Mouse (Mus musculus) midbrain, postnatal 0 days (tissue): Measurements from ENCODE around the gene Cacna1c. TPM values are rescaled to one million over a fixed set of nuclear protein-coding genes. Genes with fewer than 3 reads are reported as not detected.

ENCODE experiments used
- ATAC-seq: fragments of 200-750 bp; cut with Nextera tagmentation; 2 replicates; pipeline ENCODE4 v1.8.0; 2017; ENCODE audit warnings: moderate number of reproducible peaks, mild to moderate bottlenecking, moderate TSS enrichment, moderate library complexity; ENCODE audit not compliant: low FRiP score
- DNase-seq: peaks from one replicate; pipeline ENCODE4 v3.0.0-alpha.2; 2015; ENCODE audit warnings: low spot score
- H3K27ac ChIP-seq: fragments of 300-500 bp; sonication (generic); 2 replicates; pipeline ENCODE4 v1.5.1; 2014; ENCODE audit warnings: low read depth, mild to moderate bottlenecking, low read length, mixed read lengths
- H3K27me3 ChIP-seq: fragments of 300-500 bp; sonication (generic); 2 replicates; pipeline ENCODE4 v1.6.1; 2014; ENCODE audit warnings: low read length, control low read depth, mixed read lengths; ENCODE audit not compliant: insufficient read depth
- H3K36me3 ChIP-seq: fragments of 300-500 bp; sonication (generic); 2 replicates; pipeline ENCODE4 v1.6.1; 2014; ENCODE audit warnings: low read length, control low read depth, mixed read lengths; ENCODE audit not compliant: insufficient read depth
- H3K4me1 ChIP-seq: fragments of 300-500 bp; sonication (generic); 2 replicates; pipeline ENCODE4 v1.6.1; 2014; ENCODE audit warnings: mild to moderate bottlenecking, control low read depth, antibody characterized with exemption, low read length, mixed read lengths; ENCODE audit not compliant: insufficient read depth
- H3K4me2 ChIP-seq: fragments of 300-500 bp; sonication (generic); 2 replicates; pipeline ENCODE4 v1.6.1; 2014; ENCODE audit warnings: low read depth, mild to moderate bottlenecking, low read length, mixed read lengths; ENCODE audit not compliant: poor library complexity, severe bottlenecking
- H3K4me3 ChIP-seq: fragments of 300-500 bp; sonication (generic); 2 replicates; pipeline ENCODE4 v1.5.1; 2014; ENCODE audit warnings: low read depth, mild to moderate bottlenecking, low read length, moderate library complexity
- H3K9ac ChIP-seq: fragments of 300-500 bp; sonication (generic); replicated peaks from 2 replicates; pipeline ENCODE4 v1.6.1; 2014; ENCODE audit warnings: mild to moderate bottlenecking, low read length, moderate library complexity, mixed read lengths; ENCODE audit not compliant: poor library complexity, severe bottlenecking
- H3K9me3 ChIP-seq: fragments of 300-500 bp; sonication (generic); 2 replicates; pipeline ENCODE4 v1.6.1; 2016; ENCODE audit warnings: low read length, control low read depth
- CTCF ChIP-seq: IDR thresholded peaks from 2 replicates; pipeline ENCODE4 v1.5.1; 2016; ENCODE audit warnings: antibody characterized with exemption, mild to moderate bottlenecking
- WGBS: fragments of 180-500 bp; shearing (Covaris S2); extraction: QIAGEN DNeasy Blood & Tissue Kit; methylation state at CpG from one replicate; pipeline ENCODE4 v1.1.7; 2014; 5-methylcytosine and 5-hydroxymethylcytosine counted together
- polyA plus RNA-seq: library from polyadenylated mRNA; unstranded; fragments of >200 nt; fragmentation: Nextera tagmentation; extraction: Ambion mirVana; gene quantifications from 2 replicates; pipeline ENCODE4 v1.2.1, GENCODE M21; 2015
- total RNA-seq: library from RNA; depleted of rRNA; stranded (reverse); fragments of >200 nt; gene quantifications from 2 replicates; pipeline ENCODE4 v1.2.3, GENCODE M21; 2014; rRNA removed

Cacna1c gene
- total RNA-seq, result 33.9 and 44.3 TPM in 2 replicates
- polyA plus RNA-seq, result 3.2 and 4.9 TPM in 2 replicates

DNA sequence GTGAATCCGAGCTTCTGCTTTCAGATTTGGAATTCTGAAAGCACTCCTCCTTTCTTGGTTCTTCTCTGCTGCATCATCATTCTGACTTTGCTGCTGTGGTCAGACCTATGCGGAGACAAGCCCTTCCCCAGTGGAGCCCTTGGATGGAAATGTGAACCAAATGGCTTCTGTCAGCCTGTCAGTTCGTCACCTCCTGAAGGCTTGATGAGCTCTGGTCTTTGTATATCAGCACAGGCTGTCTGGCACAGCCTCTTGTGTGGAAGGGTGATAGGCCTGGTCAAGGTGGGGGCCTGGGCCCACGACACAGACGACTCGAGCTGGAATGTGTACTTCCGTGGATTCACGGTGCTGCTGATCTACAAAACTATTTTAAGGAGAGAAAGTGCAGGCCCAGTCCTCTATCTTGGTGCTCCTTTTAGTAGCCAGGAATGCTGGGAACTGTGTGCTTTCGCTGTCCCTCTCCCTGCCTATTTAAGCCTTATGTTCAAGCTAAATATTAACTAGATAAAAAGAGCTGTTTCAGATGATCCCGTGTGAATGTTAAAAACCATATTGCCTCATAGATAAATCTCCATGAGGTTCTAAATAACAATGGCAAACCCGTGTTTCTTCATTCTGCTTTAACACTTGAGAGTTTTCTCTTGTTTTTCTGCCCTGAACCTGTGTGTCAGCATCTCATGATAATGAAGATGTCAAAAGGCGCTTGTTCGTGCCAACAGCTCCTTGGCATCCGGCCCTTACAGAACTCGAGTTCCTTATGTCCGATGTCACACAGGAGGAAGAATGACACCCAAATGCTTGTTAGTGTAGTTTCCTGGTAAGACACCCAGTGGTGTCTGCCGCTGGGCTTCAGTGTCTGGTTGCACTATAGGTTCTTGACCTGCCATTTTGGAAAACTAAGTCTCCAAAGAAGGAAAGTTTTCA is at the start of gene Cacna1c:
Gene Cacna1c, minus strand, starts transcription at position 37 of the 924 bp plus-strand sequence.
- ATAC-seq (no peak), DNase-seq (no peak)
- TF ChIP-seq CTCF, result no peak
- no peak within 1 kb of the TSS for H3K27ac ChIP-seq
- WGBS, result 77% methylated on average over 17 of the region's 17 CpGs
- H3K4me3 ChIP-seq, result no peak within 1 kb of the TSS
- H3K9ac ChIP-seq, result no peak within 1 kb of the TSS
- H3K9me3 ChIP-seq, result no peaks in the 10 kb centered on the region
- H3K36me3 ChIP-seq, result peaks cover 32% of the 10 kb centered on the region
- H3K4me1 ChIP-seq, result no peaks in the 10 kb centered on the region
- no peak within 1 kb of the TSS for H3K4me2 ChIP-seq
- no peaks in the 10 kb centered on the region for H3K27me3 ChIP-seq

DNA sequence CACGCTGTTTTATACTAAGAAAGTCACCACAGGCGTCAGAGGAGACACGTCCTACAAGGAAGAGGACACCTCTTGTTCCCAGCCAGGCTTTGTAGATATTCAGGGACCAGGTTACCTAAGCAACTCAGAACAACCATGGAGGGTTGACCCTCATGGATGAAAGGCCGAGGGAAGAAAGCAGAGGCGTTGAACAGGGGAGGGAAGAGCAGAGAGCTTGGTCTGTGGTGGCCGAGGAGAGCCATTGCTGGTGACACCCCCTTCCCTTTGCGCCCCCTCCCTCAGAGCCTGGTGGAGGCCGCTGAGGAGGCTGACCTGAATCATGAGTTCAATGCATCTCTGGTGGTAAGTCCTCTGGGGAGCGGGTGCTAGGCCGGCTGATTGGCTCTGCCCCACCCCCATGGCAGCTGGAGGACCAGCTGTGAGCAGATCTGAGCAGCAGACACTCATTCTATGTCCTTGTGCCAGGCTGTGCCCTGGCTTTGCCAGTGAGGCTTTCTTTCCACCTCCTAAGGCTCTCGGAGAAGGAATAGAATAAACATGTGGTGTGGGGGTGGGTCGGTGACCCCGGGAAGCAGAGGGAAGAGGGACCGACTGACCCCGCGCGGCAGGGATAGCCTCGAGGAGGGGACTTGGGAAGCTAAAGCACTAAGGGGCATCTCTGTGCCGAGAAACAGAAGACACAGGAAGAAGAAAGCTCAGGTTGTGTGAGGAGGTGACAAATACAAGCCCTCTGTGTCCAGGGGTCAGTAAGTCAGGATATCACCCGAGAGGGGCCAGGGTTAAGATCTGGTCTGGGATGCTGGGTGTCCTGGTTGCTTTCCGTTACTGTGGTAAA is 44.9 kb upstream of the Cacna1c start:
- no peak; the same call in 1 of the 2 replicates for ATAC-seq
- 68% methylated on average over 21 of the region's 21 CpGs for WGBS

DNA sequence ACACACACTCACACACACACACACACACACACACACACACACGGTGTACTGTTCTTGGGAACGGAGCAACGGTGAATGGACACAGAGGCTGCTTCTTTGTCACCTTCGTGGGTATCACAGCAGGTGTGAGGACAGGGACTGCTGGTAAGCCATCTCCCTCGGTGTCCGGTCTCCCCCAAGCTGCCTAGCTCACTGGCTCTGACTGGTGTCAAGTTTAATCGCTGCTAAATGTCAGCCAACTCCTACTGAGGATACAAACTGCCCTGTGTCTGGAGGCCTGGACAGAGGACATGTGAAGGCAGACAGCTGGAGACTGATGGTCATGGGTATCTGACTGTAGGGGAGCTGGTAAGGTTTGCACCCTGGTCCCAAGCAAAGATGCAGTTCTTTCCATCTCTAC is 44.0 kb upstream of the Cacna1c start:
- H3K27ac ChIP-seq, result no peak overlapping the region
- 80% methylated on average over 7 of the region's 7 CpGs for WGBS
- no peak for TF ChIP-seq CTCF
- H3K36me3 ChIP-seq, result no peaks in the 10 kb centered on the region
- no peaks in the 10 kb centered on the region for H3K27me3 ChIP-seq
- DNase-seq (no peak), ATAC-seq (no peak)
- 0 out of 2 replicates have a peak, but pooled peaks cover 4% of the 10 kb centered on the region for H3K4me1 ChIP-seq
- no peak overlapping the region for H3K4me2 ChIP-seq
- H3K4me3 ChIP-seq, result no peak overlapping the region
- H3K9me3 ChIP-seq, result no peaks in the 10 kb centered on the region
- no peak overlapping the region for H3K9ac ChIP-seq

More for the DNA sequence above, 44.9 kb upstream of the Cacna1c start:
- H3K9ac ChIP-seq, result no peak overlapping the region
- H3K36me3 ChIP-seq, result no peaks in the 10 kb centered on the region
- no peaks in the 10 kb centered on the region for H3K27me3 ChIP-seq
- peaks cover 1% of the 10 kb centered on the region; the same call in 1 of the 2 replicates for H3K9me3 ChIP-seq
- H3K4me2 ChIP-seq, result no peak overlapping the region
- no peak overlapping the region for H3K27ac ChIP-seq
- no peak overlapping the region for H3K4me3 ChIP-seq
- TF ChIP-seq CTCF, result no peak
- DNase-seq, result peak; percentile 52
- H3K4me1 ChIP-seq, result 0 out of 2 replicates have a peak, but pooled peaks cover 4% of the 10 kb centered on the region

DNA sequence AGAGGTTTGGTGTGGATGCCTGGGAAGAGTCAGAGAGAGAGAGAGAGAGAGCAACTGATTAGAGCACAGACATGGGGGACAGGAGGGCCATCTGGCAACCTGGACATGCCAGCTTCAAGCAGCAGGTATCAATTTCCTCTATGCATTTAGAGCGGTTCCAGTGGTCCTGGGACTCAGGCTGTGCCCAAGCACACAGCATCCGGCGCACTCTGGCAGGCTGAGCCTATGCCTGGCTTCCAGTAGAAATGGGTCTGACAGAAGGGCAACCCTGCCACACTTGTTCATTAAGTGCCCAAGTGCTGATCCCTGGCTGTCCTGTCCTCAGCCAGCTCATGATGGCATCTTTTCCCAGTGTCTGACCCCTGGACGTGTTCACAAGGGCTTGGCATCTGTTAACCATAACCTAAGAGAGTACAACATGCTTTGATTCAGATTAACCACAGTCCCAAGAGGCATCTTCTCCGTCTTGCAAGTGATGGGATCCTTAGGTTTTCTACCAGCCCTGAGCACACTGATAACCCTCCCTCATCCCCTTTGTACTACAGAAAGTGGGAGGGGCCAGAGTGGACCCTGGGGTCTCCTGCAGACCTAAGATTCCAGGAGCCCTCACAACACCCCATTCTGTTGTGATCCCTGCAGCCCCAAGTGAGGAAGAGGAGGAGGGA is 43.3 kb upstream of the Cacna1c start:
- no peaks in the 10 kb centered on the region for H3K27me3 ChIP-seq
- ATAC-seq (no peak), DNase-seq (peak; percentile 32)
- no peaks in the 10 kb centered on the region for H3K9me3 ChIP-seq
- H3K9ac ChIP-seq, result no peak overlapping the region
- H3K4me2 ChIP-seq, result no peak overlapping the region
- no peaks in the 10 kb centered on the region for H3K36me3 ChIP-seq
- H3K4me3 ChIP-seq, result no peak overlapping the region
- no peak overlapping the region for H3K27ac ChIP-seq
- TF ChIP-seq CTCF, result no peak
- 85% methylated on average over 5 of the region's 5 CpGs for WGBS
- 0 out of 2 replicates have a peak, but pooled peaks cover 4% of the 10 kb centered on the region for H3K4me1 ChIP-seq

DNA sequence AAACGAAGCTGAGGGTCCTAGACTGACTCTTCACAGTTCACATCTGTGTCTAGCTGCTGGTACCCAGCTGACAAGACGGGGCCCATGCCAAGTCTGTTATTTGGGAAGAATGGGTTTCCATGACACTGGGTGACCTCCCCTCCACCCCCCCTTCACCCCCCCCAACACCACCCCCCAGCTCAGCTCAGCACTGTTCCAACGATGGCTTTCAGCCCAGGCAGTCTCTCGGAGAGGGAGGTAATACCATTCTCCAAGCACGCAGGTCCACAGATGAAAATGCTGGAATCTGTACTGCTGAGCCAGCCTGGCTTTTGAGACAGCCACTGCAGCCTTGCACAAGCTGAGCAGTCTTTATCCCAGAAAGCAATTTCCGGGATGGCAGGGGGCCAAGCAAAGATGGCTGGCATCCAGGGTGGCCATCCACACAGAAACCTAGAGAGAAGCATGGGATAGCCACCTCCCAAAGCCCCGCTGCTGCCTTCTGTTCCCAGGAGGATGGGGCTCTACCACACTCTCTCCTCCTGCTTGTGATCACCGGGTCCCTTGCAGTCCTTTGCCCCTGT is 41.3 kb upstream of the Cacna1c start:
- 0 out of 2 replicates have a peak overlapping the region, but pooled peaks have one; percentile 13 for H3K9ac ChIP-seq
- peak overlapping the region; percentile 57; the same call in 1 of the 2 replicates for H3K27ac ChIP-seq
- no peaks in the 10 kb centered on the region for H3K9me3 ChIP-seq
- 0 out of 2 replicates have a peak, but pooled peaks cover 4% of the 10 kb centered on the region for H3K4me1 ChIP-seq
- H3K36me3 ChIP-seq, result no peaks in the 10 kb centered on the region
- peak; percentile 23 for TF ChIP-seq CTCF
- ATAC-seq (peak; percentile 87), DNase-seq (peak; percentile 91)
- H3K4me2 ChIP-seq, result no peak overlapping the region
- no peaks in the 10 kb centered on the region for H3K27me3 ChIP-seq
- H3K4me3 ChIP-seq, result no peak overlapping the region
- 43% methylated on average over 8 of the region's 8 CpGs for WGBS
